Mouse (Mus musculus): ENCODE measurements around the gene Kifc3. TPM values are rescaled to one million over a fixed set of nuclear protein-coding genes. Genes with fewer than 3 reads are reported as not detected.

Gene Kifc3
- total and polyA plus RNA-seq, 2 experiments from 2014 or later: 20.6 to 59.0 TPM

GRCm38 (mm10) chr8:95075504-95075903 lies 127.1 kb downstream of the Kifc3 start:
- no peak overlapping the region for H3K27ac ChIP-seq (ENCODE audit: low read depth)
- no peak for ATAC-seq (ENCODE audit: insufficient read depth, low read depth)
- no peak overlapping the region for H3K4me3 ChIP-seq (ENCODE audit: low read depth, low read length)
- H3K9me3 ChIP-seq (replicated peaks; ENCODE audit: control insufficient read depth, low read length): no peaks in the 10 kb centered on the region
- H3K9ac ChIP-seq (replicated peaks; ENCODE audit: low read depth, low read length): no peak overlapping the region
- 69% methylated on average over 3 of the region's 3 CpGs for whole genome bisulfite sequencing
- H3K27me3 ChIP-seq (ENCODE audit: control insufficient read depth, insufficient read depth, low read length): no peaks in the 10 kb centered on the region
- TF ChIP-seq CTCF (IDR thresholded peaks at IDR 0.05; ENCODE audit: low read depth): no peak
- TF ChIP-seq EP300 (IDR thresholded peaks at IDR 0.05; ENCODE audit: low read depth): no peak
- H3K4me1 ChIP-seq (ENCODE audit: control insufficient read depth, insufficient read depth): no peaks in the 10 kb centered on the region
- no peak for DNase-seq (ENCODE audit: low spot score)
- no peak overlapping the region for H3K4me2 ChIP-seq (ENCODE audit: low read depth, low read length)
- no peaks in the 10 kb centered on the region for H3K36me3 ChIP-seq (replicated peaks; ENCODE audit: control insufficient read depth, insufficient read depth, low read length)

GRCm38 (mm10) chr8:95067582-95067981 lies 135.0 kb downstream of the Kifc3 start:
- Histone ChIP-seq H3K36me3 (replicated peaks; ENCODE audit: control insufficient read depth, insufficient read depth, low read length) (no peaks in the 10 kb centered on the region), H3K4me1 (ENCODE audit: control insufficient read depth, insufficient read depth) (no peaks in the 10 kb centered on the region), H3K9ac (replicated peaks; ENCODE audit: low read depth, low read length) (no peak overlapping the region), H3K4me2 (ENCODE audit: low read depth, low read length) (no peak overlapping the region), H3K9me3 (replicated peaks; ENCODE audit: control insufficient read depth, low read length) (no peaks in the 10 kb centered on the region), H3K4me3 (ENCODE audit: low read depth, low read length) (no peak overlapping the region), H3K27ac (ENCODE audit: low read depth) (no peak overlapping the region), H3K27me3 (ENCODE audit: control insufficient read depth, insufficient read depth, low read length) (no peaks in the 10 kb centered on the region)
- WGBS: 37% methylated on average over 3 of the region's 3 CpGs
- ATAC-seq (ENCODE audit: insufficient read depth, low read depth): no peak
- DNase-seq (ENCODE audit: low spot score): peak; percentile 38
- peak; percentile 48 for TF ChIP-seq CTCF (IDR thresholded peaks at IDR 0.05; ENCODE audit: low read depth)
- no peak for TF ChIP-seq EP300 (IDR thresholded peaks at IDR 0.05; ENCODE audit: low read depth)

- WGBS: 77% methylated on average over 2 of the region's 2 CpGs
- no peaks in the 10 kb centered on the region for H3K4me1 ChIP-seq (ENCODE audit: control insufficient read depth, insufficient read depth)
- no peak for TF ChIP-seq EP300 (IDR thresholded peaks at IDR 0.05; ENCODE audit: low read depth)
- TF ChIP-seq CTCF (IDR thresholded peaks at IDR 0.05; ENCODE audit: low read depth): no peak
- no peak for DNase-seq (ENCODE audit: low spot score)
- no peaks in the 10 kb centered on the region for H3K9me3 ChIP-seq (replicated peaks; ENCODE audit: control insufficient read depth, low read length)
- ATAC-seq (ENCODE audit: insufficient read depth, low read depth): no peak
- H3K4me3 ChIP-seq (ENCODE audit: low read depth, low read length): no peak overlapping the region
- no peaks in the 10 kb centered on the region for H3K36me3 ChIP-seq (replicated peaks; ENCODE audit: control insufficient read depth, insufficient read depth, low read length)
- H3K9ac ChIP-seq (replicated peaks; ENCODE audit: low read depth, low read length): no peak overlapping the region
- no peak overlapping the region for H3K4me2 ChIP-seq (ENCODE audit: low read depth, low read length)
- no peaks in the 10 kb centered on the region for H3K27me3 ChIP-seq (ENCODE audit: control insufficient read depth, insufficient read depth, low read length)
- no peak overlapping the region for H3K27ac ChIP-seq (ENCODE audit: low read depth)
These were observed 138.1 kb downstream of the Kifc3 start for GRCm38 (mm10) chr8:95064531-95064930.

GRCm38 (mm10) chr8:95059812-95060533 lies 142.6 kb downstream of the Kifc3 start:
- Histone ChIP-seq H3K27ac (ENCODE audit: low read depth) (no peak overlapping the region), H3K9ac (replicated peaks; ENCODE audit: low read depth, low read length) (no peak overlapping the region), H3K4me3 (ENCODE audit: low read depth, low read length) (no peak overlapping the region), H3K4me1 (ENCODE audit: control insufficient read depth, insufficient read depth) (no peaks in the 10 kb centered on the region), H3K9me3 (replicated peaks; ENCODE audit: control insufficient read depth, low read length) (no peaks in the 10 kb centered on the region), H3K4me2 (ENCODE audit: low read depth, low read length) (no peak overlapping the region), H3K36me3 (replicated peaks; ENCODE audit: control insufficient read depth, insufficient read depth, low read length) (no peaks in the 10 kb centered on the region), H3K27me3 (ENCODE audit: control insufficient read depth, insufficient read depth, low read length) (no peaks in the 10 kb centered on the region)
- ATAC-seq (ENCODE audit: insufficient read depth, low read depth): no peak
- 32% methylated on average over 6 of the region's 6 CpGs for WGBS
- DNase-seq (ENCODE audit: low spot score): no peak
- TF ChIP-seq CTCF (IDR thresholded peaks at IDR 0.05; ENCODE audit: low read depth) (no peak), EP300 (IDR thresholded peaks at IDR 0.05; ENCODE audit: low read depth) (no peak)

GRCm38 (mm10) chr8:95058661-95059060 lies 144.0 kb downstream of the Kifc3 start:
- no peak for TF ChIP-seq CTCF (IDR thresholded peaks at IDR 0.05; ENCODE audit: low read depth)
- TF ChIP-seq EP300 (IDR thresholded peaks at IDR 0.05; ENCODE audit: low read depth): no peak
- Histone ChIP-seq H3K9me3 (replicated peaks; ENCODE audit: control insufficient read depth, low read length) (no peaks in the 10 kb centered on the region), H3K27me3 (ENCODE audit: control insufficient read depth, insufficient read depth, low read length) (no peaks in the 10 kb centered on the region), H3K27ac (ENCODE audit: low read depth) (no peak overlapping the region), H3K4me2 (ENCODE audit: low read depth, low read length) (no peak overlapping the region), H3K4me3 (ENCODE audit: low read depth, low read length) (no peak overlapping the region), H3K36me3 (replicated peaks; ENCODE audit: control insufficient read depth, insufficient read depth, low read length) (no peaks in the 10 kb centered on the region), H3K9ac (replicated peaks; ENCODE audit: low read depth, low read length) (no peak overlapping the region), H3K4me1 (ENCODE audit: control insufficient read depth, insufficient read depth) (no peaks in the 10 kb centered on the region)
- WGBS: 71% methylated on average over 6 of the region's 6 CpGs
- ATAC-seq (ENCODE audit: insufficient read depth, low read depth) (no peak), DNase-seq (ENCODE audit: low spot score) (no peak)

GRCm38 (mm10) chr8:95056414-95056813 lies 146.2 kb downstream of the Kifc3 start:
- DNase-seq (ENCODE audit: low spot score): no peak
- WGBS: 75% methylated on average over 5 of the region's 5 CpGs
- no peaks in the 10 kb centered on the region for H3K27me3 ChIP-seq (ENCODE audit: control insufficient read depth, insufficient read depth, low read length)
- ATAC-seq (ENCODE audit: insufficient read depth, low read depth): no peak
- H3K9ac ChIP-seq (replicated peaks; ENCODE audit: low read depth, low read length): no peak overlapping the region
- H3K4me3 ChIP-seq (ENCODE audit: low read depth, low read length): no peak overlapping the region
- TF ChIP-seq EP300 (IDR thresholded peaks at IDR 0.05; ENCODE audit: low read depth) (no peak), CTCF (IDR thresholded peaks at IDR 0.05; ENCODE audit: low read depth) (no peak)
- no peaks in the 10 kb centered on the region for H3K9me3 ChIP-seq (replicated peaks; ENCODE audit: control insufficient read depth, low read length)
- no peak overlapping the region for H3K4me2 ChIP-seq (ENCODE audit: low read depth, low read length)
- H3K4me1 ChIP-seq (ENCODE audit: control insufficient read depth, insufficient read depth): no peaks in the 10 kb centered on the region
- no peaks in the 10 kb centered on the region for H3K36me3 ChIP-seq (replicated peaks; ENCODE audit: control insufficient read depth, insufficient read depth, low read length)
- H3K27ac ChIP-seq (ENCODE audit: low read depth): no peak overlapping the region

Data from heart, postnatal 0 days (tissue).